Mouse (Mus musculus): Measurements from ENCODE around the gene Odf2. TPM values are rescaled to one million over a fixed set of nuclear protein-coding genes. Genes with fewer than 3 reads are reported as not detected.
A peak's percentile ranks its signal among the peaks of the same experiment; 100 is the strongest.
"Not testable (repeated sequence)": the region's sequence is repeated elsewhere in the genome, so short reads cannot be mapped to it uniquely, and the experiment has no call there.

The Odf2 gene
- total RNA-seq, 1 experiment from 2014 or later, result 92.5 TPM

- ATAC-seq (replicated peaks in 1 of 2; ENCODE audit: insufficient read depth in 1 of 2, low FRiP score in 2 of 2, low TSS enrichment in 1 of 2, low read depth in 1 of 2, poor library complexity in 2 of 2, severe bottlenecking in 2 of 2), result no peak
These were observed 13.2 kb downstream of the Odf2 start for GRCm38 (mm10) chr2:29902194-29902593.

- not testable (repeated sequence) for ATAC-seq (replicated peaks in 1 of 2; ENCODE audit: insufficient read depth in 1 of 2, low FRiP score in 2 of 2, low TSS enrichment in 1 of 2, low read depth in 1 of 2, poor library complexity in 2 of 2, severe bottlenecking in 2 of 2)
These were observed 19.1 kb downstream of the Odf2 start for GRCm38 (mm10) chr2:29908171-29908570.

GRCm38 (mm10) chr2:29910042-29910441, 21.0 kb downstream of the Odf2 start:
- no peak for ATAC-seq (replicated peaks in 1 of 2; ENCODE audit: insufficient read depth in 1 of 2, low FRiP score in 2 of 2, low TSS enrichment in 1 of 2, low read depth in 1 of 2, poor library complexity in 2 of 2, severe bottlenecking in 2 of 2)

DNA sequence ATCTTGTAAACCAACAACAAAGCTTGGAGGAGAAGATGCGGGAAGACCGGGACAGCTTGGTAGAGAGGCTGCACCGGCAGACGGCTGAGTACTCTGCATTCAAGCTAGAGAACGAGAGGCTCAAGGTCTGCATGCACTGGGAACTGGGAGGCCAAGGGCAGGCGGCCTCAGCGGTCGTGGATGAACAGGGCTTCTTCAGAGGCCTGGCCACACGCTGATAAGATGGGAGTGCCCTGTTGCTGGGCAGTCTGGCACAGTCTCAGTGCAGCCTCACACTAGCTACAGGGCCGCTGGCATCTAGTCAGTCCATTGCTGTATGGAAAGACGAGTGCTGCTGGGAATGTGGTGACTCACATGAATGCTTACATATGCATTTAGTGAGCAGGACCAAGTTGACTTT, 28.6 kb downstream of the Odf2 start:
- no peak for ATAC-seq (replicated peaks in 1 of 2; ENCODE audit: insufficient read depth in 1 of 2, low FRiP score in 2 of 2, low TSS enrichment in 1 of 2, low read depth in 1 of 2, poor library complexity in 2 of 2, severe bottlenecking in 2 of 2)

- ATAC-seq (replicated peaks in 1 of 2; ENCODE audit: insufficient read depth in 1 of 2, low FRiP score in 2 of 2, low TSS enrichment in 1 of 2, low read depth in 1 of 2, poor library complexity in 2 of 2, severe bottlenecking in 2 of 2), result no peak
These were observed 33.0 kb downstream of the Odf2 start for GRCm38 (mm10) chr2:29922011-29922410.

DNA sequence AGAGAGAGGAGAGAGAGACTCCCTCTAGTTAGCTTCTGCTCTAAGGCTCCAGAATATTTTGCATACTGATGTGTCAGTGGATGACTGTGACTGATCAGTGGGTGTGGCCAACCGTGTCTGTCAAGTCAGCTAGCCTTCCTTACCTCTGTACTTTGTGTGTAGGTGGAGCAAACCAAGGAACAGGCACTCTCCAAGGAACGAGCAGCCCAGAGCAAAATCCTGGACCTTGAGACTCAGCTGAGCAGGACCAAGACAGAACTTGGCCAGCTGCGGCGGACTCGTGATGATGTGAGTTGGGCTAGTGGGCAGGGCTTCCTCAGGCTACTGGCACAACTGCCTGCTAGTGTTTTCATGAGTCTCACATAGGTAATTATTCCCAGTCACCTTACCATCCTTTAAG, 37.5 kb downstream of the Odf2 start:
- no peak for ATAC-seq (replicated peaks in 1 of 2; ENCODE audit: insufficient read depth in 1 of 2, low FRiP score in 2 of 2, low TSS enrichment in 1 of 2, low read depth in 1 of 2, poor library complexity in 2 of 2, severe bottlenecking in 2 of 2)

DNA sequence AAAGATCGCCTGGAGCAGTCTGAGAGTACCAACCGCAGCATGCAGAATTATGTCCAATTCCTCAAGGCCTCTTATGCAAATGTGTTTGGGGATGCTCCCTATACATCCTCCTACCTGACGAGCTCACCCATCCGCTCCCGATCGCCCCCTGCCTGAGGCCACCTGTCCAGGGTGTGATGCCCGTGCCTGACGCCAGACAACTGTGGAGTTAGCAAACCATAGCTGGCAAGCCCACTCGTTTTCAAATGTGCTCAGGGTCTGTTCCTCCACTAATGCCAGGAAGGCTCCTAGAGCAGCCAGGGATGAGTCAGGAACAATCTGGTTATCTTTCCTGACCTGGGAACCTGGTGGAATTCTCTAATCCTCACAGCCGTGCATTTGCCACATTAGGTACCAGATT, 41.5 kb downstream of the Odf2 start:
- no peak for ATAC-seq (replicated peaks in 1 of 2; ENCODE audit: insufficient read depth in 1 of 2, low FRiP score in 2 of 2, low TSS enrichment in 1 of 2, low read depth in 1 of 2, poor library complexity in 2 of 2, severe bottlenecking in 2 of 2)

DNA sequence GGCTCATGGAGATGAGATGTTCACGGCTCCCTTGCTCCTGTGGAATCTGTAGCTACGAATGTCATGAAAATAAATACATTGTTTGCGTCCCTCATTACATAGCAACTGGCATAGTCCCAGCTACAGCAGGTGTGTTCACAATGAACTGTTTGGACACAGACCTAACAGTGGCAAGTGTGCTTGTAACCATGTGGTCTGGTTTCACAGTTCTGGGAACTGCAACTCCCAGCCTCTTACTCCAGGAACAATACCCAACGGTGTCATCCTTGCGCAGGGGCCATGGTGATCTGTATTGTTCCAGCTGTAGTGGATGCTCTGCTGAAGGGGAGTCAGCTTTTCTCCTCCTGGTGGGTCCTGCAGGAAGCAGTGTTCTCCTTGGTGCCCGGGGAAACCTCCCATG, 42.2 kb downstream of the Odf2 start:
- ATAC-seq (replicated peaks in 1 of 2; ENCODE audit: insufficient read depth in 1 of 2, low FRiP score in 2 of 2, low TSS enrichment in 1 of 2, low read depth in 1 of 2, poor library complexity in 2 of 2, severe bottlenecking in 2 of 2), result no peak

- peak; percentile 99 for ATAC-seq (replicated peaks in 1 of 2; ENCODE audit: insufficient read depth in 1 of 2, low FRiP score in 2 of 2, low TSS enrichment in 1 of 2, low read depth in 1 of 2, poor library complexity in 2 of 2, severe bottlenecking in 2 of 2)
These were observed 46.0 kb downstream of the Odf2 start, which contains the start of gene Gle1 for GRCm38 (mm10) chr2:29934906-29935599. TSS of gene Gle1 (plus strand) at chr2:29935426.

DNA sequence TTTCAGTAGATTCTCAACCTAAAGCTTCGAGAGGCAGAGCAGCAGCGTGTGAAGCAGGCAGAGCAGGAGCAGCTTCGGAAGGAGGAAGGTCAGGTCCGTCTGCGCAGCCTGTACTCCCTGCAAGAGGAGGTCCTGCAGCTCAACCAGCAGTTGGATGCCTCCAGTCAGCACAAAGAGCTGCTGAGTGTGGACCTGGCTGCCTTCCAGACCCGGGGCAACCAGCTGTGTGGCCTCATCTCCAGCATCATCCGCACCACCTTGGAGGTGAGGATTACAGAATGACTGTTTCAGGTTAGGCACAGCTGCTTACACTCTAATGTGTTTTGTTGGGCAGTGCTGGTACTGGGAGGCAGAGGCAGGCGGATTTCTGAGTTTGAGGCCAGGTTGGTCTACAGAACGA, 51.1 kb downstream of the Odf2 start:
- ATAC-seq (replicated peaks in 1 of 2; ENCODE audit: insufficient read depth in 1 of 2, low FRiP score in 2 of 2, low TSS enrichment in 1 of 2, low read depth in 1 of 2, poor library complexity in 2 of 2, severe bottlenecking in 2 of 2), result no peak

DNA sequence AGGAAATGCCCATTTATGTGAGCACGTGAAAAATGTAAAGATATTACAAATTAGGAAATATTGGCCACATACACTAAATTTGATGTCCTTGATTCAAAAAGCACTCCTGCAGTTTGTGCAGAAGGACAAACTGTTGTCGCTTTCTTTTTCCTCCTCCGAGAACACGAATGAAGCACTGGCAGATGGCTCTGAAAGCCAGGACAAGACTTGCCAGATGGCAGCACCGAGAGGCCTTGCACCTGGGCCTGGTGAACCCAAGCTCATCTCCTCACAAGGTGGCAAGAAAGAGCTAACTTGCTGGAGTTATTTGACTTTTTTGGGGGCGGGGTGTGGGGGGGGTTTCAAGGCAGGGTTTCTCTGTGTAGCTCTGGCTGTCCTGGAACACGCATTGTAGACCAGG, 51.8 kb downstream of the Odf2 start:
- ATAC-seq (replicated peaks in 1 of 2; ENCODE audit: insufficient read depth in 1 of 2, low FRiP score in 2 of 2, low TSS enrichment in 1 of 2, low read depth in 1 of 2, poor library complexity in 2 of 2, severe bottlenecking in 2 of 2), result no peak

- no peak for ATAC-seq (replicated peaks in 1 of 2; ENCODE audit: insufficient read depth in 1 of 2, low FRiP score in 2 of 2, low TSS enrichment in 1 of 2, low read depth in 1 of 2, poor library complexity in 2 of 2, severe bottlenecking in 2 of 2)
These were observed 55.7 kb downstream of the Odf2 start for GRCm38 (mm10) chr2:29944723-29945122.

GRCm38 (mm10) chr2:29948896-29949295, 59.9 kb downstream of the Odf2 start:
- ATAC-seq (replicated peaks in 1 of 2; ENCODE audit: insufficient read depth in 1 of 2, low FRiP score in 2 of 2, low TSS enrichment in 1 of 2, low read depth in 1 of 2, poor library complexity in 2 of 2, severe bottlenecking in 2 of 2), result no peak

GRCm38 (mm10) chr2:29961246-29961645, 72.2 kb downstream of the Odf2 start:
- ATAC-seq (replicated peaks in 1 of 2; ENCODE audit: insufficient read depth in 1 of 2, low FRiP score in 2 of 2, low TSS enrichment in 1 of 2, low read depth in 1 of 2, poor library complexity in 2 of 2, severe bottlenecking in 2 of 2), result no peak

GRCm38 (mm10) chr2:29964354-29965249, 75.6 kb downstream of the Odf2 start:
- ATAC-seq (replicated peaks in 1 of 2; ENCODE audit: insufficient read depth in 1 of 2, low FRiP score in 2 of 2, low TSS enrichment in 1 of 2, low read depth in 1 of 2, poor library complexity in 2 of 2, severe bottlenecking in 2 of 2), result no peak

- peak; percentile 83 to 93 for ATAC-seq (replicated peaks in 1 of 2; ENCODE audit: insufficient read depth in 1 of 2, low FRiP score in 2 of 2, low TSS enrichment in 1 of 2, low read depth in 1 of 2, poor library complexity in 2 of 2, severe bottlenecking in 2 of 2)
These were observed 76.3 kb downstream of the Odf2 start, which contains the start of gene Sptan1 for GRCm38 (mm10) chr2:29965250-29965843. TSS of gene Sptan1 (plus strand) at chr2:29965560.

DNA sequence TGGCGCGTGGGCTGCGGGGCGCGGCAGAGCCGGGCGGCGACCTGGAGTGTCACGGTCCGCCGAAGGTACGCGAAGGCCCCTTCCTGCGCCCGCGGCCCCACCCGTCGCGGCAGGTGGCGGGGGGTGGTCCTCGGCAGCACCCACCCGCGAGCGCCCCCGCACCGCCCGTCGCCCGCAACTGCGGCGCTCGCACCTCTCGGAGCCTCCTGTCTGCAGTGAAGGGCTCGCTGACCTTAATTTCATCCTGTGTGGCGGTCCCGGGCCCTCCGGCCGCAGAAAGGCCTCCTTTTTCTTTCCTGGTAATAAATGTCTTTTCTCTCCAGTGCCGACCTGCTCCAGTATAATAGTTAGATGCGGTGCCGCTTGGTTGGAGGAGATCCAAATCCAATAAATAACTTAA, 76.9 kb downstream of the Odf2 start:
- ATAC-seq (replicated peaks in 1 of 2; ENCODE audit: insufficient read depth in 1 of 2, low FRiP score in 2 of 2, low TSS enrichment in 1 of 2, low read depth in 1 of 2, poor library complexity in 2 of 2, severe bottlenecking in 2 of 2), result no peak

GRCm38 (mm10) chr2:29966826-29967225, 77.8 kb downstream of the Odf2 start:
- no peak for ATAC-seq (replicated peaks in 1 of 2; ENCODE audit: insufficient read depth in 1 of 2, low FRiP score in 2 of 2, low TSS enrichment in 1 of 2, low read depth in 1 of 2, poor library complexity in 2 of 2, severe bottlenecking in 2 of 2)
